Mouse (Mus musculus) stomach, postnatal 0 days (tissue): Measurements from ENCODE around the gene Ubac1.

Source experiments
- CTCF ChIP-seq: IDR thresholded peaks from 2 replicates; pipeline ENCODE4 v1.5.1; 2016; ENCODE audit warnings: antibody characterized with exemption, low read depth, mild to moderate bottlenecking, moderate library complexity
- EP300 ChIP-seq: optimal IDR thresholded peaks from 2 replicates; pipeline ENCODE3; 2016; ENCODE audit warnings: antibody characterized with exemption

DNA sequence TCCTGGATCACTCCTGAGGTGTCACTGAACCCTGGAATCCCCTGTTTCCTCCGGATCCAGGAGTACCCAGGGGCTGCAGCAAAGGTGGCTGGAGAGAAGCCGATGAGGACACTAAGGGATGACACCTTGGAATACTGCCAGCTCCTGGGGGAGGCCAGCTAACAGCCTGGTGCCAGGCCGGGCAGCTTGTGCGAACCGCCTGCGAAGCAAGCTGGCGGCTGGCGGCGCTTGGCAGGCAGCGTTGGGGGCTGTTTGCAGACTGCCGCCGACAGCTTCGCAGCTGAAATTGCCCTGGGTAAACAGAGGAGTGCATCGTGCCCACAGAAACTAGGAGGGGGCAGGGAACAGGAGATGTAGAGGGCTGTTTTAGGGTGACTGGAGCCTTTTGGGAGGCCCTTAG is 18.4 kb upstream of the Ubac1 start:
- TF ChIP-seq EP300 (no peak), CTCF (no peak)
